Mouse (Mus musculus): ENCODE data around the gene Slc35b4.

The Slc35b4 gene

GRCm38 (mm10) chr6:34176864-34177247 is at the start of gene Slc35b4:
Gene Slc35b4, minus strand, starts transcription at chr6:34177111.
- DNase-seq = peak; percentile 90 to 96

- DNase-seq = no peak
Measured at GRCm38 (mm10) chr6:34225004-34225599, 48.2 kb upstream of the Slc35b4 start.

GRCm38 (mm10) chr6:34216450-34217319 is 39.8 kb upstream of the Slc35b4 start:
- no peak for DNase-seq

GRCm38 (mm10) chr6:34205754-34206153 is 28.8 kb upstream of the Slc35b4 start:
- no peak for DNase-seq

GRCm38 (mm10) chr6:34204971-34205572 is 28.2 kb upstream of the Slc35b4 start:
- DNase-seq = peak; percentile 38 to 52

- DNase-seq = no peak
Measured at GRCm38 (mm10) chr6:34203503-34203902, 26.6 kb upstream of the Slc35b4 start.

GRCm38 (mm10) chr6:34194981-34195380 is 18.1 kb upstream of the Slc35b4 start:
- DNase-seq = no peak

- DNase-seq = peak; percentile 71 to 74
Measured at GRCm38 (mm10) chr6:34193708-34194475, 17.0 kb upstream of the Slc35b4 start.

GRCm38 (mm10) chr6:34191401-34191800 is 14.5 kb upstream of the Slc35b4 start:
- no peak for DNase-seq

- DNase-seq = no peak
Measured at GRCm38 (mm10) chr6:34189494-34189893, 12.6 kb upstream of the Slc35b4 start.

- no peak for DNase-seq
Measured at GRCm38 (mm10) chr6:34187986-34188599, 11.2 kb upstream of the Slc35b4 start.

GRCm38 (mm10) chr6:34187273-34187863 is 10.5 kb upstream of the Slc35b4 start:
- DNase-seq = no peak

- no peak for DNase-seq
Measured at GRCm38 (mm10) chr6:34183326-34183725, 6.4 kb upstream of the Slc35b4 start.

- DNase-seq = peak; percentile 49 to 74
Measured at GRCm38 (mm10) chr6:34181961-34182360, 5.0 kb upstream of the Slc35b4 start.

- no peak for DNase-seq
Measured at GRCm38 (mm10) chr6:34179911-34180310, 3.0 kb upstream of the Slc35b4 start.

- no peak for DNase-seq
Measured at GRCm38 (mm10) chr6:34179007-34179406, 2.1 kb upstream of the Slc35b4 start.

GRCm38 (mm10) chr6:34176111-34176863 is 624 bp downstream of the Slc35b4 start:
- no peak for DNase-seq

- DNase-seq = no peak
Measured at GRCm38 (mm10) chr6:34174715-34175114, 2.2 kb downstream of the Slc35b4 start.

GRCm38 (mm10) chr6:34173251-34173650 is 3.7 kb downstream of the Slc35b4 start:
- no peak for DNase-seq

GRCm38 (mm10) chr6:34171748-34172457 is 5.0 kb downstream of the Slc35b4 start:
- DNase-seq = peak in 1 of 2 experiments; percentile 49

Data from thymus, postnatal 36 days (tissue).